Mouse (Mus musculus) C2C12 (cell line): ENCODE data around the gene Abcc12. TPM values are rescaled to one million over a fixed set of nuclear protein-coding genes. Genes with fewer than 3 reads are reported as not detected.

Experiments
- H3K27me3 ChIP-seq: one replicate; pipeline ENCODE4 v1.6.1; 2011; ENCODE audit not compliant: control insufficient read depth, insufficient read depth, insufficient read length
- H3K36me3 ChIP-seq: one replicate; pipeline ENCODE4 v1.6.1; 2011; ENCODE audit not compliant: control insufficient read depth, insufficient read depth
- H3K4me3 ChIP-seq: one replicate; pipeline ENCODE4 v1.5.1; 2011; ENCODE audit warnings: mild to moderate bottlenecking, control low read depth; ENCODE audit not compliant: poor library complexity, insufficient read depth, severe bottlenecking
- H3K79me2 ChIP-seq: one replicate; pipeline ENCODE4 v1.6.1; 2011; ENCODE audit not compliant: control insufficient read depth, insufficient read depth
- H3K79me3 ChIP-seq: one replicate; pipeline ENCODE4 v1.6.1; 2011; ENCODE audit warnings: low read depth, control low read depth
- H3ac ChIP-seq: one replicate; pipeline ENCODE3; 2011; ENCODE audit warnings: low read depth; ENCODE audit not compliant: control insufficient read depth, insufficient read length
- CEBPB ChIP-seq: IDR thresholded peaks from one replicate; pipeline ENCODE4 v1.6.1; 2011; ENCODE audit warnings: low read depth, mild to moderate bottlenecking, control low read depth, moderate library complexity
- CTCF ChIP-seq: IDR thresholded peaks from one replicate; pipeline ENCODE4 v1.5.1; 2011; ENCODE audit not compliant: control insufficient read depth, insufficient read depth, insufficient read length
- FOSL1 ChIP-seq: IDR thresholded peaks from one replicate; pipeline ENCODE4 v1.8.0; 2011; ENCODE audit warnings: mild to moderate bottlenecking, low read length; ENCODE audit not compliant: poor library complexity, insufficient read depth, severe bottlenecking
- MAX ChIP-seq: IDR thresholded peaks from one replicate; pipeline ENCODE4 v1.6.1; 2011; ENCODE audit warnings: mild to moderate bottlenecking, control low read depth
- MYOD1 ChIP-seq: IDR thresholded peaks from one replicate; pipeline ENCODE4 v1.6.1; 2011; ENCODE audit warnings: low read depth; ENCODE audit not compliant: control insufficient read depth, insufficient read length
- MYOG ChIP-seq: IDR thresholded peaks from one replicate; pipeline ENCODE4 v1.6.1; 2011; ENCODE audit not compliant: control insufficient read depth, insufficient read length; ENCODE audit errors: extremely low read depth
- USF1 ChIP-seq: IDR thresholded peaks from one replicate; pipeline ENCODE4 v1.6.1; 2011; ENCODE audit warnings: low read depth, mild to moderate bottlenecking, control low read depth, moderate library complexity
- polyA plus RNA-seq: library from polyadenylated mRNA; unstranded; fragments of >200 nt; fragmentation: generic; extraction: Trizol; gene quantifications from one replicate; pipeline ENCODE4 v1.2.1, GENCODE M21; 2012; ENCODE audit warnings: missing spikeins

Abcc12 gene
- polyA plus RNA-seq, 1 experiment: not detected

DNA sequence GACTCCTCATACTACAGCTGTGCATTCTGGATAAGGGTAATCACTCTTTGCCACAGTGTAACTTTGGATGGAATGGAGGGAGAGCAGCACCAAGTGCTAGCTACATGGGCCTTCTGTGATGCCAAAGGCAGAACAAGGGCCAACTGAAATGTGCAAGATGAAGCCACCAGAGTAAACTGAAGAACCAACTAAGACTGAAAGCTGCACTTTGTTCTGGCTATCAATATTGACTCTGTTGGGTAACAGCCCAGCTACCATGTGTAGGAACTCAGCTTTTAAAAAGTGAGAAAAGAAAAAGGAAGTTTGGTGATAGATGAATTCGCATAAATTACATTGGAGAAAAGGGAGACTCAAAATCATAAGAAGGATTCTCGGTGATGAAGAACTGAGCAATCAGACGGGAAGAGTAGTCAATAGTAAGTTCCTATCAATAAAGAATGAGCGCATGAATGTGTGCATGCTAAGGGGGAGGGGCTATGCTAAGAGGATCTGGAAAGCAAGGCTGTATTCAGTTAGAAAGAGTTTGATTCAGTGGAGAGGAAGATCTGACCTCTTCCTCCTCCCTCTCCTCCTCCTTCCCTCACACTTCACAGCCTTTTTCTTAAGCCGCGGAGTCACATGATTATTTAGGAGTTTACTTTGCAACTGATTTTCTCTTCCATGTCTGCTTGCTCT, 34.7 kb upstream of the Abcc12 start:
- no peak overlapping the region for H3K4me3 ChIP-seq
- no peaks in the 10 kb centered on the region for H3K36me3 ChIP-seq
- no peak overlapping the region for H3ac ChIP-seq
- no peaks in the 10 kb centered on the region for H3K79me2 ChIP-seq
- TF ChIP-seq MAX (no peak), CEBPB (no peak), MYOG (no peak), CTCF (no peak), USF1 (no peak), MYOD1 (no peak), FOSL1 (no peak)
- no peaks in the 10 kb centered on the region for H3K79me3 ChIP-seq
- peaks cover 8% of the 10 kb centered on the region for H3K27me3 ChIP-seq

- Histone ChIP-seq H3K4me3 (no peak overlapping the region), H3K79me2 (no peaks in the 10 kb centered on the region), H3ac (no peak overlapping the region), H3K79me3 (no peaks in the 10 kb centered on the region), H3K27me3 (peaks cover 8% of the 10 kb centered on the region), H3K36me3 (no peaks in the 10 kb centered on the region)
- TF ChIP-seq USF1 (no peak), CEBPB (no peak), MYOG (no peak), CTCF (no peak), MAX (no peak), FOSL1 (no peak), MYOD1 (no peak)
Observed at GRCm38 (mm10) chr8:86613798-86614197, 33.3 kb upstream of the Abcc12 start.

- Histone ChIP-seq H3ac (no peak overlapping the region), H3K4me3 (no peak overlapping the region), H3K36me3 (no peaks in the 10 kb centered on the region), H3K27me3 (peaks cover 15% of the 10 kb centered on the region), H3K79me2 (no peaks in the 10 kb centered on the region), H3K79me3 (no peaks in the 10 kb centered on the region)
- TF ChIP-seq CEBPB (no peak), MAX (no peak), MYOD1 (no peak), FOSL1 (no peak), MYOG (no peak), CTCF (no peak), USF1 (no peak)
Observed at GRCm38 (mm10) chr8:86604676-86605075, 24.2 kb upstream of the Abcc12 start.

DNA sequence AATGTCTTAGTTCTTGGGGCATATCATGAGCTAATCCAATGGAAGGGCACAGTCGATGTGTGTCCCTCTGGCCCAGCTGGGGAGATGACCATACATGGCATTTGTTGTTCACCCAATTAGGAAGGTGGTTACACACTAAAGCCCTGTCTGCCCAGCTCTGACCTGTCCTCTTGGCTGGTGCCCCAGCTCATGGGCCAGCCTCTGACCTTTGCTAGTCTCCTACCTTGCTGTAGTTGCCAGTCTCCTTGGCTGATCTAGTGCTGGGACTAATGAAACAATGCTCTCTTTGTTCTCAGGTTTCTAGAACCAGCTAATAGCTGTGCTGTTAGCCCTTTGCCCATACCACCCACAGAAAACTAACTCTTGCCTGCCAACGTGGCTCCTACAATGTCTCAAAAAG, 22.7 kb upstream of the Abcc12 start:
- Histone ChIP-seq H3K27me3 (peaks cover 26% of the 10 kb centered on the region), H3K79me2 (no peaks in the 10 kb centered on the region), H3K36me3 (no peaks in the 10 kb centered on the region), H3K79me3 (no peaks in the 10 kb centered on the region), H3ac (no peak overlapping the region), H3K4me3 (no peak overlapping the region)
- TF ChIP-seq MYOD1 (no peak), CTCF (no peak), MYOG (no peak), MAX (no peak), USF1 (no peak), CEBPB (no peak), FOSL1 (no peak)

DNA sequence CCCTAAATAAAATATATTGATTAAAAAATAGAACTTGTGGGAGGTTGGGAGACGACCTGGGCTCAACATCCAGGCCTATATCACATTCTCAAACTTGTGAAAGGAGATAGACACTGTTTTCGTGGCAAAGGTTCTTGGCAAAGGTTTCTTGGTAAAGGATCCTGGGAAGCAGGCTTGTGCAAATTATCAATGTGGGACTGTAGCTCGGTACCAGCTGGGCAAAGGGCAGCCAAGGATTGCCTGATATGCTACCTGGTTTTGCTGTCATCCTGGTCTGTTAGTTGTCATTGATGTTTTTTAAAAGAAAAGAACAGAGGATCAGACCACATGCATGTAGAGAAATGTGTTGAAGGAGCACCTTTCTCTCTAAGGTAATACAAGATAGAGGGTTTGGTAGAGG, 19.8 kb upstream of the Abcc12 start:
- TF ChIP-seq FOSL1: no peak
- no peak for TF ChIP-seq MYOG
- TF ChIP-seq CEBPB: no peak
- no peak for TF ChIP-seq MAX
- TF ChIP-seq CTCF: no peak
- no peak for TF ChIP-seq USF1
- TF ChIP-seq MYOD1: no peak
- H3ac ChIP-seq: no peak overlapping the region
- no peaks in the 10 kb centered on the region for H3K79me2 ChIP-seq
- no peaks in the 10 kb centered on the region for H3K36me3 ChIP-seq
- H3K27me3 ChIP-seq: peaks cover 43% of the 10 kb centered on the region
- H3K79me3 ChIP-seq: no peaks in the 10 kb centered on the region
- no peak overlapping the region for H3K4me3 ChIP-seq

- H3K36me3 ChIP-seq: no peaks in the 10 kb centered on the region
- H3K79me3 ChIP-seq: no peaks in the 10 kb centered on the region
- no peak overlapping the region for H3ac ChIP-seq
- TF ChIP-seq CEBPB (no peak), MYOG (no peak), MAX (no peak), CTCF (no peak), USF1 (no peak), FOSL1 (no peak), MYOD1 (no peak)
- no peaks in the 10 kb centered on the region for H3K79me2 ChIP-seq
- H3K4me3 ChIP-seq: no peak overlapping the region
- peaks cover 45% of the 10 kb centered on the region for H3K27me3 ChIP-seq
Observed at GRCm38 (mm10) chr8:86599299-86599698, 18.8 kb upstream of the Abcc12 start.
